Mouse (Mus musculus) spleen, adult 12 weeks (tissue): Measurements from ENCODE around the gene Chil1.

Experiments used
- DNase-seq: peaks from one replicate; pipeline ENCODE4 v3.0.0; 2022; ENCODE audit warnings: low spot score

The Chil1 gene

DNA sequence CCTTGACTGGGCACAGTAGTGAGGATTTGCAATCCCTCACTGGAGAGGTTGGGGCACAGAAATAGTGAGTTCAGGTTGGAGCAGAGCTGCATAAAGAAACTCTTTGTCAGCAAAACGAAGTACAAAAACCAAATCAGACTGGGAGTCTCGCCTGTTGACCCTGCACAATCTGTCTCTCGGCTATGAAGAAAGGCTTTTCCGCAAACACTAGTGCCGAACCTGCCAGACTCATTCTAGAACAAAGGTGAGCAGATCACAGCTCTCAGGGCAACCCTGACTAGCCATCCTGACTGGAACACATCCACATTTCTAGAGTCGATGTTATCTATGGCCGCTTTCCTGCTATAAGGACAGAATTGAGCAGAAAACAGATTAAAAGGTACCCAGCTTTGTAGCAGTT lies 8.9 kb upstream of the Chil1 start:
- DNase-seq: no peak

DNA sequence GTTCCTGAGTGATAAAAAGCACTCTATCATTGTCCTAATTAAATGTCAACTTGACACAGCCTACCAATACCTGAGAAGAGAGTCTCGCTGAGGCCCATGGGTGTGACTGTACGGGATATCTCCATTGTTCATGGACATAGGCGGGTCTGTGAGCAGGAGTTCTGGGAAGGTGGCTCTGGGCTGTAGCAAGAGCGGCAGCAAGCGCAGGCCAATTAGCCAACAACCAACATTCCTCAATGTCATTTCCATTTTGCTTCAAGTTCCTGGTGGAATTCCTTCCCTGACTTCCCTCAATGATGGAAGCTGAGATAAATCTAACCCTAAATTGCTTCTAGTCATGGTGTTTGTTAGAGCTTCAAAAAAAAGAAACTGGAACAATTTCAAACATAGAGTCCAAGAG lies 4.0 kb upstream of the Chil1 start:
- DNase-seq: no peak

DNA sequence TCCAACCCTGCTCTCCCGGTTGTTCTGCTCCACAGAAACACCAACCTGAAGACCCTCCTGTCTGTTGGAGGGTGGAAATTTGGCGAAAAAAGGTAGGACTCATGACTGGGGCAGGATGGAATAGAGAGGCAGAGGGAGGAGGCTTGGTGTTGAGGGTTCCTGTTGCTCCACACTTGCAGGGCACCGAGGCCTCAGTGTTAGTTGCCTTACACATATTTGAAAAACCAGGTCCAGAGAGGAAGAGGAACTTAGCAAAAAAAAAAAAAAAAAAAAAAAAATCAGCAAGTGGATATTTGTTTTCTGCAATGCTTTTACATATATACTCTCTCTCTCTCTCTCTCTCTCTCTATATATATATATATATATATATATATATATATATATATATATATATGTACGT lies 2.1 kb downstream of the Chil1 start:
- DNase-seq: no peak

DNA sequence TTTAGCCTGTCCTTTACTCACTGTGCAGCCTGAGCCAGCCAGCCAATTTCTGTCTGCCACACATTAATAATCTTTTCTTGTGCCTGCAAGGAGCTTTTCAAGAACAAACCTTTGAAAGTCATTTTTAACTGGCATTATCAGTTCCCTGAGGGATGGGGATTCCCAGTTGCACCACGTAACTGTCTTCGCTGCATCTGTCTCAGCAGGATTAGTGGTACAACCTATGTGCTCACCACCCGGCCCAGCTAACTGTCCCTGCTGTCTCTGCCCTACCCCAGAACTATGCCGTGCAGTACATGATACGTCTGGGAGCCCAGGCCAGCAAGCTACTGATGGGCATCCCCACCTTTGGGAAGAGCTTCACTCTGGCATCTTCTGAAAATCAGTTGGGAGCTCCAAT lies 6.2 kb downstream of the Chil1 start:
- no peak for DNase-seq

DNA sequence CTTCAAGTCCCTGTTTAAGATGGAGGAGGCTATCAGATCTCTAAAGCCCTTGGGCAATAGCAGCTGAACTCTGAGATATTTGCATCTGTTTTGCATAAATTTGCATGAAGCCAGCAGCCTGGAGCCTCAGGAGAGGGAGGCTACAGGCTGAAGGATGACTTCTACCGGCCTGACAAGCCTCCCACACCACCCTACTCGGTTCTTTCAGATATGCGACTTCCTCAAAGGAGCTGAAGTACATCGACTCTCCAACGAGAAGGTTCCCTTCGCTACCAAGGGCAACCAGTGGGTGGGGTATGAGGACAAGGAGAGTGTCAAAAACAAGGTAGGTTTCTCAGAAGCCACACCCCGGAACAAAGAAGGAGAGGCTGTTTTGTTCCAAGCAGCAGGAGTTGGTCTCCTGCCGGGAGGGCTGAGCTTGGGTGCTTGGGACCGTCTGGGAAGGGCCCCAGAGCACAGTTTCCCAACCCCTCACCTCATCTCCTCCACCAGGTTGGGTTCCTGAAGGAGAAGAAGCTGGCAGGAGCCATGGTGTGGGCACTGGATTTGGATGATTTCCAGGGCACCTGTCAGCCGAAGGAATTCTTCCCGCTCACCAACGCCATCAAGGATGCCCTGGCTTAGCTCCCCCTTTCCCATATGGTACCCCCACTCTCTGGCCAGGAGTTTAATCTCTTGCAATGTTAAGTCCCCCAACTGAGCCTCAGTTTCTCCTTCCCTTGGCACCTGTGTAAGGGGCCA lies 7.2 kb downstream of the Chil1 start:
- DNase-seq: no peak

DNA sequence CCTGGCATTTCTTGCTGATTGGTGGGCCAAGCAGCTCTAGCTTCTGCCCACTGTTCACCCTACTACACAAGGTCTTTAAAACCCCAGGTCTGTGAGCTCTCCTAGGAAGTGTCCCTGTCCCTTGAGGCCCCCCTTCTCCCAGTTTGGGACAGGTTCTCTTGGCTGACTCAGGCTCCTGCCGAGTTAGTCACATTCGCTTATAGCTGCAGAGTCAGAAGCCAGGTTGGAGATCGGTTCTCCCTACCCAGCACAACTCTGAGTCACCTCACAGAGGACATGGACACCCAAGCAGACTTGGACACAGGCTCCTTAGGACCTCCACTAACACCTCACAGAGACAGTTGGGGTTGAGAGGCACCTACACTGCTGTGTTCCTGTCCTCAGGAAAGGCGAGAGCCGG lies 9.2 kb downstream of the Chil1 start:
- no peak for DNase-seq

GRCm38 (mm10) chr1:134192024-134192423 lies 10.0 kb downstream of the Chil1 start:
- DNase-seq: no peak

DNA sequence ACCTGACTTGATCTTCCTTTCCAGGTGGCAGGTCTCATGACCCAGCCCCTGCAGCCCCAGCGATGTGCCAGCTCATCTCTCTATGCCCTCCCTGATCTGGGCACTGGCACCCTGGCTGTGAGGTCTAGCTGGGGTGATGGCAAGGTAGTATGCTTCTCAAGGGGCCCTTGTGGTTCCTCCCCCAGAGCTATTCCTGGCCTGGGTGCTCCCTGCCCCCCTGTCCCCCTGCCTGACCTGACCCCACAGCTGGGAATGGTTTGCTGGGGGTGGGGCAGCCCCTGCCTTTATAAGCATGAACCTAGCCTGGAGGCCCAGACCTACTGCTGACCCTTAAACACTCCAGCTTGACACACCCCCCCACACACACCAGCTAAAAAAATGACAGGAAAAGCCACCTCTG lies 11.2 kb downstream of the Chil1 start, which contains the start of gene Mybph:
Gene Mybph (plus strand): TSS at position 323 of the 400 bp plus-strand sequence.
- no peak for DNase-seq

DNA sequence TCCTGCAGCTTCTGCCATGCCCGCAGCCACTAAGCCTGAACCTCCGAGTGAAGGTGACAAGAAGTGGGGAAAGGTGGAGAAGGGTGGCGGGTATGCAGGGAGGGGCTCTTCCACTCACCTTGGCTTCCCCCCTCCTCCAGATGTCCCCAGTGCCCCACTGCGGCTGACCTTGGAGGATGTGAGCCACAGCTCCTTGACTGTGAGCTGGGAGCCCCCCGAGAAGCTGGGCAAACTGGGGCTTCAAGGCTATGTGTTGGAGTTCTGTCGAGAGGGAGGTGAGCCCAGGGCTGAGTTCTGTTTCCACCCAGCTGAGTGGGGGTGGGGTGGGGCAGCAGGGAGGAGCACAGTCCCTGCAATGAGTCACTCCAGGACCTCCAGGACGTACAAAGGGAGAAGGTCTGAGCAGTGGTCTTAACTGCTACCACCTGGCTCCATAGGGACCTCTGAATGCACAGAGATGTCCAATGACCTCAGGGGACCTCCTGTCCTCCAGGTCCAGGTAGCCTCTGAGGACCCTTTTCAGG lies 11.8 kb downstream of the Chil1 start:
- no peak for DNase-seq

DNA sequence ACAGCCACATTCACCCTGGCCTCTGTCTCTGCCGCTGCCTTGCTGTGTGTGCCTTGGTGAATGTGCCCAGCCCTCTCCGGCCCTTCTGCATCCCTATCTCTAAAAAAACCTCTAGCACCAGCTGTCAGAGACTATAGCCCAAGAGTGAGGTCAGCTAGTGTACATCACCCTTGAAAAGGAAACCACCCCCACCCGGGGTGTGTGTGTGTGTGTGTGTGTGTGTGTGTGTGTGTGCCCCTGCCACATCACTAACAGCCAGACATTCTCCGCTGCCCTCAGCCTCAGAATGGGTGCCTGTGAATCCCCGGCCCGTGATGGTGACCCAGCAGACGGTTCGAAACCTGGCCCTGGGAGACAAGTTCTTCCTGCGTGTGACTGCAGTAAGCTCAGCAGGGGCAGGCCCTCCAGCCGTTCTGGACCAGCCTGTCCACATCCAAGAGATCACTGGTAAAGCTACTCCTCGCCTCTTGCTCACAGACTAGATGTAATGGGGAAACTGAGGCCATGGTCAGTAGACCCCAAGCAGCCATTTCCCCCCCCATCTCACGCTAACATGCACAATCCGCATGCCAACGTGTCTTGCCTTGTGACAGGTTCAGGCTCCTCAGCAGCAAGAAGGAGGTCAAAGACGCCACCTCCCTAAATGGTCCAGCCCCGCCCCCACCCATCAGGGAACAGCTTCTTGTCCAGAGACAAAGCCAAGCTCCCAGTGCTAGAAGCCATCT lies 12.5 kb downstream of the Chil1 start:
- no peak for DNase-seq

DNA sequence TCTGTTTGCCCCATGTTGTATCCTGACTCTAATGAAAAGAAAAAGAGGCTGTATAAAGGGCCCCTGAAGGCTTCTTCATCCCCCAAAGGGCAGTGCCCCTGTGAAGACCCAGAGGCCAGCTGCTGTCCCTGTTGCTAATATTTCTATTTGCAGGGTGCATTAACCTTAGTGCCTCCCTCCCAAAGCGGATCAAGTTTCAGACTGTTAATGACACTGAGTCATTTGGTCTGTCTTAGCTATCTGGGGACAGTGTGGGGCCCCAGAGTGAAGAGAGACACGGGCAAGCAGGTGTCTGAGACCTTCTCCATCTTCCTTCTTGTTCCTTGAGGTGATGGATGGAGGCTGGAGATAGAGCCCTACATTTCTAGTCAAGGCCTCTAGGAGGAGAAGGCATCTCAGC lies 13.1 kb downstream of the Chil1 start:
- no peak for DNase-seq

- DNase-seq: no peak
Measured at GRCm38 (mm10) chr1:134195571-134195970, 13.6 kb downstream of the Chil1 start.

GRCm38 (mm10) chr1:134195979-134196378 lies 14.0 kb downstream of the Chil1 start:
- no peak for DNase-seq

DNA sequence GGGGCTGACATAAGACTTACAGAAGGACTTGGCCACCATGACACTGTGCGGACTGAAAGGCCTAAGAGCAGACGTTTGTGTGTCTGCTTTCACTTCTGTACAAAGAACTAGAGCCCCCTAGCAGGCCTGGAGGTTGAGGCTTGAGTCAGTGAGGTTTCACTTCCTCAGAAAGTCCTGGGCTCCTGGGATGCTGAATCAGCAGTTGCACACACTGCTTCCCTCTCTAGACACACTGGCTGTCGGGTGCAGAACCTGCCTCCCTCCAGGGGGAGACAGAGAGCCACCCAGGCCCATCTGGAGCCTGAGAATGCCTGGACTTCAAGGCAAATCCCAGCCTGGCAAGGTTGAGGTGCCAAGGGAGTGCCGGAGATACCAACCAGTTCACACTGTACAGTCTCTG lies 14.4 kb downstream of the Chil1 start:
- DNase-seq: peak; percentile 56

- DNase-seq: no peak
Measured at GRCm38 (mm10) chr1:134197325-134197982, 15.5 kb downstream of the Chil1 start.

DNA sequence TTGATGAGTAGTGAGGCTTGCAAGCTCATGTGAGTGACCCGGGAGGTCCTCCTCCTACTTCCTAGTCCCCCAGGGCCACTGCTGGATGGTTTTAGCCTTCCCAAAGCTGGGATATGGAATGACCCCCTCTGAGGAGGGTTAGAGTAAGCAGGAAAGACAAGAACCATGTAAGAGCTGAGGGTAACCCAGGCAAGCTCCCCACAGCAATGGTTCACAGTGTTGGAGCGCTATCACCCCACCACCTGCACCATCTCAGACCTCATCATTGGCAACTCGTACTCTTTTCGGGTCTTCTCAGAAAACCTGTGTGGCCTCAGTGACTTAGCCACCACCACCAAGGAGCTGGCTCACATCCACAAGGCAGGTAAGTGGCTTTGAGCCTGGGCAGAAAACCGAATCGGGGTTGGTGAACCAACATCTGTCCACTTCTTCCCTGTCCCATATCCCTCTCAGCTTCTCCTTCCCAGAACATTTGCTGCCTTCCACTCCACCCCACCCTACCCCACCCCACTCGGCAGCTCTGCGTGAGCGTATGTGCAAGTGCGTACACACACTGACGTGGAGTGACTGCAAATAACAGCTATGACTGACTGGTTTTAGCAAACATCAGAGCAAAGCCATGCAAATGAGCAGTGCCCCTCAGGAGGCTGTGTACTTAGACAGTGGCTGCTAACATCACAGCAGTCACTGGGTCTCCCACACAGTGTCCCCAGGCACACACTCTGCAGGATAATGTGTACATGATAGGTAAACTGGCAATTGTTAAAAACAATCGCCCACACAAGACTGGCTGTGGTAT lies 16.4 kb downstream of the Chil1 start:
- DNase-seq: no peak

- no peak for DNase-seq
Measured at GRCm38 (mm10) chr1:134200481-134200880, 18.5 kb downstream of the Chil1 start.

DNA sequence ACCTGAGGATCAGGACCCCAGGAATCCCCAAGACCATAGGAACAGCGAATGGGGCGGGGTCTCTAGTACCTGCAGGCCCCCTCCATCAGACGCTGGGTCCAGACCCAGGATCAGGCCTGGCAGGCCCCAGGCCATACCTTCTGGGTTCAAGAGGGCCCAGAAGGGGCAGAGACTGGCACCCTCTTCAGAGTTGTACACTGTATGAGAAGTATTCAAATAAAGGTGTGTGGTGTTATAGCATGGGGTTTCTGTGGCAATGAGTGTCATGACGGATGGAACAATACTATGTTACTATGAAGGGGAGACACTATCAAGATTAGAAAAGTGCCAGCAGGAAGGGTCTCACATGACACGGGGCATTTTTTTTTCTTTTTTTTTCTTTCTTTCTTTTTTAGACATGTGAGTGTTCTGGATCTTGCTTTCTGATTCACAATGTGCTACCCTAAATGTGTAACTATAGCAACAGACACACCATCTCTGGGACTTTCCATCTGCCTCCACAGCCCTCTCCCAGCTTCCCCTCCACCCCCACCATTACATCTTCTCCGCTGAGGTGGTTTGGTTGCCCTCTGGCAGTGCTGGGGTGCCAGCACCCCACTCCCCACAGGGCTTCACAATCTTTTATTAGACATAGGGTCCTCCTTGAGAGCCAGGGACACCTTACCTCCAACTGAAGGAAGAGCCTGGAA lies 19.2 kb downstream of the Chil1 start:
- DNase-seq: no peak

- DNase-seq: no peak
Measured at GRCm38 (mm10) chr1:134201751-134202420, 19.9 kb downstream of the Chil1 start.

DNA sequence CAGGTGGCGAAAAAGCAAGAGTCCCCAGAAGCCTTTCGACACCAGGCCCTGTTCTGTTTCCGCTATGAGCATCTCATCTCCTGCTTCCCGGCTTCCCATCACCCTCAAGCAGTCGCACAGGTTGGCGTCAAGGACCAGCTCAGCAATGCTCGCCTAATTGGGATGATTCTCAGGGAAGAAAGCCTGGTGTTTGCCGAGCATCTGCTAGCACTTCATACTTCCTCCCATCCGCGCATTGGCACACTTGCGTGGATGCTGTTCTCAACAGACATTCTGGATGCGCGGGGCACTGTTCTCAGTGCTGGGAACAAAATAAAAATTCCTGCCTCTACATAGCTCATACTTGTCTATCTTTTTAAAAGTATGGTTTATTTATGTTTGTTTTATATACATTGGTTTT lies 22.3 kb downstream of the Chil1 start:
- DNase-seq: no peak
